8 mouse cellular contexts compared by ENCODE assay signal in the genomic region with DNA sequence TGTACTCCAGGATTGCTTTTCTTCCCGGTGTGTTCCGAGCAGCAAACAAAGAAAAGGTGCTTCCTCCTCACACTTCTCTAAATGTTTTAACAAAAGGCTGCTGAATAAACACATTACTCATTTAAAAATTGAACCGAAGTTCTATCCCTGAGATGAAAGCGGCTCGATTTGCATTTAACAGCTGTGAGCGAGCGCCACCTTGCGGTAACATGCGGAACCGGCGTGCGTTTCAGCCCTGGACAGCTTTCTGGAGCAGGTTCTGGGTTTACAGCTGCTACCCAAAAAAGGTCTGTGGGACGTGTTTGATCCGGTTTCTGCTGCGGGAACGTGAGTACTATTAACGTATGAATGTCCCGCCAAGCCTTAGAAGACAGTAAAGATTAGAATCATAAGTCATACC. TPM values are rescaled to one million over a fixed set of nuclear protein-coding genes. Genes with fewer than 3 reads are reported as not detected.
DNase-seq lines count a peak whose midpoint lies in the region; ATAC-seq and TF ChIP-seq lines count a peak whose summit lies in the region.

No protein-coding gene starts in this region.

- H3K27ac ChIP-seq in embryonic facial prominence, embryonic 15.5 days (replicated peaks): no peak overlapping the region
- H3K27ac ChIP-seq in heart, embryonic 14.5 days (replicated peaks in 1 of 2; ENCODE audit: control insufficient read depth in 1 of 2, insufficient read depth in 1 of 2, low read depth in 2 of 2, low read length in 2 of 2): no peak overlapping the region
- no peak overlapping the region for H3K27ac ChIP-seq in liver, adult 2 months (replicated peaks; ENCODE audit: insufficient read depth, low read depth, low read length)

- H3K4me2 ChIP-seq in embryonic facial prominence, embryonic 15.5 days (replicated peaks): peak overlapping the region; percentile 96
- peak overlapping the region; percentile 97 for H3K4me2 ChIP-seq in heart, embryonic 14.5 days (ENCODE audit: low read length)

- peaks cover 76% of the 10 kb centered on the region for H3K27me3 ChIP-seq in embryonic facial prominence, embryonic 15.5 days
- peaks cover 67% of the 10 kb centered on the region for H3K27me3 ChIP-seq in heart, embryonic 14.5 days (ENCODE audit: control insufficient read depth, insufficient read depth, low read length)
- peaks cover 9% of the 10 kb centered on the region for H3K27me3 ChIP-seq in liver, adult 2 months (ENCODE audit: control insufficient read depth, insufficient read depth, low read length)

- DNase-seq in 3134 (ENCODE audit: extremely low read depth, insufficient read length, low spot score): peak; percentile 32
- DNase-seq in adrenal gland, postnatal 4 days (ENCODE audit: low spot score in 2 of 2): peak; percentile 56 to 60
- DNase-seq in kidney, postnatal 10 days: peak; percentile 88
- DNase-seq in liver, adult 2 months (ENCODE audit: extremely low read depth, low read depth, low spot score): peak; percentile 47
- DNase-seq in neural tube, embryonic 10.5 days (ENCODE audit: extremely low spot score, low spot score): peak; percentile 92
- peak; percentile 67 for DNase-seq in testis, postnatal 14 days (ENCODE audit: low spot score)

- H3K9me3 ChIP-seq in embryonic facial prominence, embryonic 15.5 days (replicated peaks): no peaks in the 10 kb centered on the region
- no peaks in the 10 kb centered on the region for H3K9me3 ChIP-seq in heart, embryonic 14.5 days (ENCODE audit: control insufficient read depth, low read length)

- TF ChIP-seq POLR2A in liver, adult 2 months (IDR thresholded peaks at IDR 0.05; ENCODE audit: extremely low read depth, insufficient read depth, low read length): no peak

- peak overlapping the region; percentile 51 for H3K4me3 ChIP-seq in embryonic facial prominence, embryonic 15.5 days (replicated peaks)
- H3K4me3 ChIP-seq in heart, embryonic 14.5 days (ENCODE audit: control insufficient read depth in 1 of 2, insufficient read depth in 1 of 2, low read depth in 1 of 2, low read length in 2 of 2): peak overlapping the region; percentile 23 to 55; a peak in 3 of 4 replicates
- H3K4me3 ChIP-seq in liver, adult 2 months (ENCODE audit: insufficient read depth, low read depth, low read length): no peak overlapping the region

- peak; percentile 93 for TF ChIP-seq CTCF in liver, adult 2 months (IDR thresholded peaks at IDR 0.05; ENCODE audit: low read depth, low read length)

- H3K9ac ChIP-seq in embryonic facial prominence, embryonic 15.5 days: no peak overlapping the region
- no peak overlapping the region for H3K9ac ChIP-seq in heart, embryonic 14.5 days (ENCODE audit: low read length)
- no peak overlapping the region for H3K9ac ChIP-seq in liver, adult 2 months (ENCODE audit: low read depth, low read length)

- under 1% methylated on average over 18 of the region's 18 CpGs for WGBS in embryonic facial prominence, embryonic 15.5 days
- under 1% methylated on average over 18 of the region's 18 CpGs for WGBS in heart, embryonic 14.5 days
- under 1% methylated on average over 18 of the region's 18 CpGs for WGBS in liver, adult 2 months

- ATAC-seq in embryonic facial prominence, embryonic 15.5 days (ENCODE audit: insufficient number of reproducible peaks, low FRiP score, low TSS enrichment, low read depth): no peak
- ATAC-seq in heart, embryonic 14.5 days (ENCODE audit: insufficient number of reproducible peaks, insufficient read depth, low FRiP score, low read depth): no peak

- peaks cover 17% of the 10 kb centered on the region for H3K4me1 ChIP-seq in embryonic facial prominence, embryonic 15.5 days
- H3K4me1 ChIP-seq in heart, embryonic 14.5 days (ENCODE audit: control insufficient read depth in 2 of 2, insufficient read depth in 2 of 2, low read length in 2 of 2): peaks cover 0 to 19% of the 10 kb centered on the region in 2 experiments; a peak in 3 of 4 replicates
- H3K4me1 ChIP-seq in liver, adult 2 months (ENCODE audit: control insufficient read depth, insufficient read depth, low read length): no peaks in the 10 kb centered on the region

- H3K79me2 ChIP-seq in liver, adult 2 months (ENCODE audit: control insufficient read depth, insufficient read depth, low read length): no peaks in the 10 kb centered on the region

- H3K36me3 ChIP-seq in embryonic facial prominence, embryonic 15.5 days: no peaks in the 10 kb centered on the region
- no peaks in the 10 kb centered on the region for H3K36me3 ChIP-seq in heart, embryonic 14.5 days (ENCODE audit: control insufficient read depth, insufficient read depth, low read length)
- no peaks in the 10 kb centered on the region for H3K36me3 ChIP-seq in liver, adult 2 months (ENCODE audit: control insufficient read depth, insufficient read depth, low read length)

RNA-seq across cellular contexts. Expression of a gene that starts 1.9 kb away (rescaled TPM):
- 1 to 10 TPM; 1.8 to 3.2 TPM for total RNA-seq in adrenal gland, postnatal 4 days (2021)
- polyA plus RNA-seq in embryonic facial prominence, embryonic 15.5 days (2015; fragmentation: Nextera tagmentation; extraction: Ambion mirVana): 2.6 and 3.0 TPM in 2 replicates
- polyA plus RNA-seq in heart, embryonic 14.5 days (2014; fragmentation: Nextera tagmentation; extraction: Ambion mirVana): 0.61 and 0.62 TPM in 2 replicates
- total RNA-seq in liver, adult 2 months (2014; rRNA removed): 0.37 and 0.40 TPM in 2 replicates
- polyA plus RNA-seq in liver, adult 2 months (2012; rRNA removed): 0.44 and 0.45 TPM in 2 replicates

Comparison
In these comparisons a context has a peak if more than half of its experiments do, and no peak if none do; other contexts are left out.
1. DNase-seq: peak in every context shown above with its lines; median percentile 92 in neural tube, embryonic 10.5 days; 88 in kidney, postnatal 10 days; 67 in testis, postnatal 14 days; 58 in adrenal gland, postnatal 4 days; 47 in liver, adult 2 months; 32 in 3134.